Mouse (Mus musculus) testis, adult 2 months (tissue): ENCODE data around the gene Gm17657. TPM values are rescaled to one million over a fixed set of nuclear protein-coding genes. Genes with fewer than 3 reads are reported as not detected.

ENCODE experiments used
- H3K27ac ChIP-seq: fragments of 200-500 bp; 2 replicates; pipeline ENCODE4 v1.5.1; 2012; ENCODE audit warnings: low read depth, low read length; ENCODE audit not compliant: control insufficient read depth, insufficient read depth
- H3K27me3 ChIP-seq: fragments of 200-500 bp; 2 replicates; pipeline ENCODE4 v1.6.1; 2012; ENCODE audit warnings: mild to moderate bottlenecking, low read length, moderate library complexity; ENCODE audit not compliant: control insufficient read depth, insufficient read depth
- H3K36me3 ChIP-seq: fragments of 200-500 bp; 2 replicates; pipeline ENCODE4 v1.6.1; 2012; ENCODE audit warnings: mild to moderate bottlenecking, low read length; ENCODE audit not compliant: control insufficient read depth, insufficient read depth
- H3K4me1 ChIP-seq: fragments of 200-500 bp; 2 replicates; pipeline ENCODE4 v1.6.1; 2012; ENCODE audit warnings: low read length; ENCODE audit not compliant: control insufficient read depth, insufficient read depth
- H3K4me3 ChIP-seq: fragments of 200-500 bp; 2 replicates; pipeline ENCODE4 v1.5.1; 2012; ENCODE audit warnings: low read depth, mild to moderate bottlenecking, low read length, moderate library complexity, mixed read lengths; ENCODE audit not compliant: control insufficient read depth
- CTCF ChIP-seq: fragments of 200-500 bp; IDR thresholded peaks from 2 replicates; pipeline ENCODE4 v1.5.1; 2012; ENCODE audit warnings: low read depth, mild to moderate bottlenecking, inconsistent platforms, low read length, moderate library complexity; ENCODE audit not compliant: control insufficient read depth, insufficient read depth, insufficient replicate concordance
- POLR2A ChIP-seq: fragments of 200-500 bp; IDR thresholded peaks from 2 replicates; pipeline ENCODE4 v1.6.1; 2012; ENCODE audit warnings: low read depth, mild to moderate bottlenecking, inconsistent platforms, low read length, moderate library complexity; ENCODE audit not compliant: control insufficient read depth
- polyA plus RNA-seq: library from polyadenylated mRNA; depleted of rRNA; stranded (reverse); fragments of >200 nt; gene quantifications from 2 replicates; pipeline ENCODE4 v1.2.3, GENCODE M21; 2012; rRNA removed

Gm17657 gene
- polyA plus RNA-seq: 18.6 and 21.1 TPM in 2 replicates

DNA sequence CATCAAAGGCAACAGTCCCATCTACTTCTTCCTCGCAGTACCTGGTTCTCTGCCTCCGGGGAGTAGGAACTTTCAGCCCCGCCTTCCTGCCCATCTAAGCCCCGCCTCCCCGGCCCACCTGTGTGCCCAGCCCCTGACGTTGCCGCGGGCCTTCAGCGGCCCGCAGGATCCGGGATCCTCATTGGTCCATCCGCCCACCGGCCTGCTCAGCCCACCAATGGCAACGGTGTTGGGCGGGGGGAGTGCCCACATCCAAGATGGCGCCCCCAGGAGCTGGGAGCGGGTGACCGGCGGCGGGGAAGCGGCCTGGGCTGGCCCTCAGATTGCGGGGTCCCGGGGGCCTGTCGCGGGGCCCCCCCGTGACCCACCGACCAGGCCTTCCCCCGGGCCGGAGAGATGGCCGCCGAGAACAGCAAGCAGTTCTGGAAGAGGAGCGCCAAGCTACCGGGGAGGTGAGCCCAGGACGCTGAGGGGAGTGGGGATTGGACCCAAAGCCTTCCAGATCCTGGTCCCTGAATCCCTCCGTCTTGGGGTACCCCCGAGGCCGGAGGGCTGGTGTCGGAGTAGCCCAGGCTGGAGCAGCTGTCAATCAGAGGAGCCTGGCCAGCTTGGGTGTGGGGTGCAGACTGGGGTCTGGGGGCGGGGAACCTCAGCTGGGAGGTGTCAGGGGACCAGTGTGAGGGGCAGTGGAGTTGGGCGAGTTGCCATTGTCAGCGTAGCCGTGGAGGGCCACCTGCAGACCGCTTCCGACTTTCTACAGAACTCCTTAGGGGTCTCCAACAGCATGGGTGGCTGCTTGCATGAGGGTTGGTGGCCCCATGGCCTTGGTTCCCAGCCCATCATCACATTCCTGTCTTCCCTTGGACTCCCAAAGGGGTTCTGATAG, at the start of gene Gm17657, which contains the start of gene Tbc1d22b:
TSS of gene Gm17657 (minus strand) at position 96 of the 886 bp plus-strand sequence.
TSS of gene Tbc1d22b (plus strand) at position 243 of the 886 bp plus-strand sequence.
- H3K27ac ChIP-seq: peak within 1 kb of the TSS; percentile 59
- H3K36me3 ChIP-seq: no peaks in the 10 kb centered on the region
- peaks cover 5% of the 10 kb centered on the region for H3K4me1 ChIP-seq
- TF ChIP-seq POLR2A: peak; percentile 67; the same call in 1 of the 2 replicates
- TF ChIP-seq CTCF: no peak
- H3K27me3 ChIP-seq: no peaks in the 10 kb centered on the region
- peak within 1 kb of the TSS; percentile 87 for H3K4me3 ChIP-seq

GRCm38 (mm10) chr17:29599051-29599450, 49.6 kb upstream of the Gm17657 start:
- Histone ChIP-seq H3K4me3 (no peak overlapping the region), H3K27ac (no peak overlapping the region), H3K4me1 (no peaks in the 10 kb centered on the region), H3K27me3 (no peaks in the 10 kb centered on the region), H3K36me3 (peaks cover 9% of the 10 kb centered on the region)
- TF ChIP-seq POLR2A: no peak
- no peak for TF ChIP-seq CTCF

DNA sequence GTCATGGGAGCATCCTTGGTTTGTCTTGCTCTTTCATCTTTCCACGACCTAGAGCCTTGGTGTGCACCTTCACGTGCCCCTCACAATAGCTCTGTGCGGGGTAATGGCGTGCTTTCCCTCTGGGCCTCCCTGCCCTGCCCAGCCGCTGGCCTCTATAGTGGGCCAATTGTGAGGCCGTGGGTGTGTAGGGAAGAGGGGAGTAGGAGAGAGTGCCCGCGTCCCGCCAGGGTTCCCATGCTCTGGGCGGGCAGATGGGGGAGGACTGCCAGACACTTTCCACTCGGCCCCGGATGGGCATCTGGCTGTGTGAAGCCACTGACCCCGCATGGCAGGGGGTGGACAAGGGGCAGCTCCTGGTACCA, 47.3 kb upstream of the Gm17657 start:
- TF ChIP-seq CTCF (no peak), POLR2A (no peak)
- peaks cover 7% of the 10 kb centered on the region for H3K36me3 ChIP-seq
- no peaks in the 10 kb centered on the region for H3K4me1 ChIP-seq
- H3K4me3 ChIP-seq: peak overlapping the region; percentile 41
- no peaks in the 10 kb centered on the region for H3K27me3 ChIP-seq
- H3K27ac ChIP-seq: no peak overlapping the region

DNA sequence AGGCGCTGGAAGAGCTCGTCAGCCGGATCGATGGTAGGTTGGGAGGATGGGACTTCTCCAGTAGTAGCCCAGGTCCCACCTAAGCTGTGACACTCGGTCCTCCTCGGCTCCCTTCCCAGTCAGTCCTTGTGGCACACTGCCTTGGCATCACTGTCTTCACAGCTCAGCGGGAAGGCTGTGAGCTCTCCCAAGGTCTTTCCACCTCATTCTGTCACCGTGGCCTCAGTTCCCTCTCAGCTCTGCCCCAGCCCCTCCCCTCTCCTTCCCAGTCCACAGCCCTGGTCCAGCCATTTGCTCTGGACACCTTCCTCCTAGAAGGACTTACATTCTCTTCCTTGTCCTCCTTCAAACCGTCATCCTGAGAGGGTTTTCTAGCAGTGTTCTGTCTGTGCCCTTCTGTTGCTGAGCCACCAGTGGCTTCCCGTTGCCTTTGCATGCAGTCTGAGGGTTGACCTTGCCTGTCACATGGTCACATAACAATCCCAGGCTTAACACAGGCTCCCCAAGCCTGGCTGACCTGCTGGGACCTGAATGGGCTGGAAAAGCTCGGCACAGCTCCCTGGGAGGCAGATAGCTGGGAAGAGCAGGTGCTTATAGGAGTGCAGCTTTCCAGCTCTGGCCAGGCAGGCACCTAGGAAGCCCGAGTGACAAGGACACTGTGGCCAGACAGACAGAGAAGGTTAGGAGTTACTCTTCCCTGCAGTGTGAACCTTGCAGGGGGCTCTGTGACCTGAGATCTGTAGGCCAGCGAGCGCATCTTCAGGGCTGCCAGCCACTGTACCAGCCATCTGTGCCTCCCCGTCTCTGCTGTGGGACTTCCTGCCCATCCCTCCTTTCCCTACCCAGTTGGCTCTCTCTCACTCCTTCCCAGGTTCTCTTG, 46.7 kb upstream of the Gm17657 start:
- Histone ChIP-seq H3K4me1 (no peaks in the 10 kb centered on the region), H3K36me3 (peaks cover 7% of the 10 kb centered on the region), H3K4me3 (peak overlapping the region; percentile 41), H3K27ac (no peak overlapping the region), H3K27me3 (no peaks in the 10 kb centered on the region)
- TF ChIP-seq POLR2A (0 out of 2 replicates have a peak, but pooled peaks have one; percentile 5), CTCF (no peak)

DNA sequence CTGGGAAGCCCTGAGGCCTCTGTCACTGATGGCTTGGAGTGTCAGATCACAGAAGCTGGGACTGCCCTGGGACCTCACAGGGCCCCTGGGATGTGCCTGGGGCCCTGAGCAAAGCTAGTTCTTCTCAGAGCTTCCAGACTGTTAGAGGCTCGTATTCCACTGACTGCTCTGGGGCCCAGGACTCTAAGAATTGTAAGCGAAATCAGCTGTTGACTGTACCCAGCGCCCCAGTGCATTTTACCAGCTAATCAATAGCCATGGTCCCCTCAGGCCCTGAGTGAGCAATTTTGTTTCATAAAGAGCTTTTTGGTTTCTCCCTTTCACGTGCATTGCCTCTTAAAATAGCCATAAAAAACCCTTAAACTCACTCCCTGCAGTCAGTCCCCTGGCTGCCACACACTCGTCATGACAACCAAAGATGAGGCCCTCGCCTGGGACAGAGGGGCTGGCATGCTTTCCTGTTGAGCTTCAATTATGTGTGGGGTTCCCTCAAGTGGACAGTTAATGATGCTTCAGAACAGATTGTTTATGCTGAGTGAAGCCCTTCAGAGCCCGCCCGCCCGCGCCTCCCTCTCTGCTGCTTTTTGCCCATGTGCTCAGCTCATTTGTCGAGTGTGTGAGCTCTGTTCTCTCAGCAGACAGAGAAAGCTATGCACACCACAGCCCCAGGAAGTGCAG, 39.9 kb upstream of the Gm17657 start:
- H3K27me3 ChIP-seq: no peaks in the 10 kb centered on the region
- no peaks in the 10 kb centered on the region for H3K4me1 ChIP-seq
- no peak overlapping the region for H3K27ac ChIP-seq
- H3K4me3 ChIP-seq: no peak overlapping the region
- TF ChIP-seq CTCF: no peak
- peaks cover under 1% of the 10 kb centered on the region; the same call in 1 of the 2 replicates for H3K36me3 ChIP-seq

- H3K4me3 ChIP-seq: no peak overlapping the region
- TF ChIP-seq CTCF (no peak), POLR2A (no peak)
- H3K4me1 ChIP-seq: no peaks in the 10 kb centered on the region
- H3K27ac ChIP-seq: no peak overlapping the region
- H3K27me3 ChIP-seq: no peaks in the 10 kb centered on the region
- H3K36me3 ChIP-seq: no peaks in the 10 kb centered on the region
Observed at GRCm38 (mm10) chr17:29586921-29587320, 37.5 kb upstream of the Gm17657 start.
